22 mouse cellular contexts compared by ENCODE assay signal in genomic region chr9:44047071-44047470, GRCm38 (mm10). TPM values are rescaled to one million over a fixed set of nuclear protein-coding genes. Genes with fewer than 3 reads are reported as not detected.
DNase-seq lines count a peak whose midpoint lies in the region; ATAC-seq and TF ChIP-seq lines count a peak whose summit lies in the region.
"Had no signal": no experiment of that assay in that cellular context is flagged by ENCODE, and none has a peak within 500 bp of the region (broad histone marks: within the 10 kb centered on the region; RNA-seq: fewer than 3 reads in every experiment).

No protein-coding gene starts in this region.

- 0 out of 2 replicates have a peak, but pooled peaks have one; percentile 12 for TF ChIP-seq CTCF in thymus, adult 2 months (IDR thresholded peaks at IDR 0.05; ENCODE audit: borderline replicate concordance, control insufficient read depth, extremely low read depth, insufficient read depth, low read length, poor library complexity)

- no peaks in the 10 kb centered on the region for H3K27me3 ChIP-seq in thymus, adult 2 months (ENCODE audit: control insufficient read depth, insufficient read depth, low read length)

- no peak for TF ChIP-seq POLR2A in thymus, adult 2 months (IDR thresholded peaks at IDR 0.05; ENCODE audit: control insufficient read depth, extremely low read depth, insufficient read depth, low read length, poor library complexity)

- peak overlapping the region; percentile 99 for H3K4me3 ChIP-seq in thymus, adult 2 months (ENCODE audit: control insufficient read depth, insufficient read depth, low read length)
- H3K4me3 ChIP-seq: forebrain, embryonic 10.5 days; heart, embryonic 15.5 days; hindbrain, embryonic 15.5 days; liver, embryonic 12.5 days had no signal

- H3K36me3 ChIP-seq in thymus, adult 2 months (ENCODE audit: control insufficient read depth, insufficient read depth, low read length): peaks cover 49% of the 10 kb centered on the region
- H3K36me3 ChIP-seq: forebrain, embryonic 10.5 days; heart, embryonic 15.5 days; hindbrain, embryonic 15.5 days; liver, embryonic 12.5 days had no signal

- WGBS in thymus, adult 2 months: 3% methylated on average over 6 of the region's 6 CpGs

- peaks cover 41% of the 10 kb centered on the region for H3K4me1 ChIP-seq in thymus, adult 2 months (replicated peaks; ENCODE audit: control insufficient read depth, insufficient read depth, low read length)

- DNase-seq in A20 (ENCODE audit: low read depth, low spot score): peak; percentile 25
- DNase-seq in CD4-positive helper T cell, adult 2 months (ENCODE audit: low read depth, low spot score): peak; percentile 72
- DNase-seq in thymus, adult 2 months: peak; percentile 78
- no peak for DNase-seq in yolk sac, embryonic 10.5 days (ENCODE audit: low spot score)
- no peak for DNase-seq in right cerebral cortex, postnatal 10 days (ENCODE audit: low spot score in 2 of 2)
- DNase-seq in cerebellum, adult 8-10 months: no peak
- DNase-seq in heart, adult 11 months: no peak
- DNase-seq: gastrocnemius, postnatal 14 days; heart, postnatal 4 days; lung, adult 2 months; lung, postnatal 4 days; right cerebral cortex, adult 18-20 months had no signal

- peak overlapping the region; percentile 97 for H3K27ac ChIP-seq in thymus, adult 2 months (ENCODE audit: control insufficient read depth, insufficient read depth, low read length)
- H3K27ac ChIP-seq: forebrain, embryonic 10.5 days; heart, embryonic 15.5 days; hindbrain, embryonic 15.5 days; kidney, postnatal 0 days; liver, embryonic 12.5 days had no signal

- ATAC-seq in common myeloid progenitor, adult 5-6 weeks (replicated peaks; ENCODE audit: low read depth, poor library complexity, severe bottlenecking): peak; percentile 12; the same call in 1 of the 2 replicates
- ATAC-seq: liver, embryonic 12.5 days had no signal

RNA-seq across cellular contexts. Expression of gene Thy1, which starts 3.9 kb away (rescaled TPM):
- 0.78 and 4.3 TPM in 2 replicates for total RNA-seq in common myeloid progenitor, adult 5-6 weeks (2017)
- 3,068 and 3,478 TPM in 2 replicates for polyA plus RNA-seq in thymus, adult 2 months (2012; rRNA removed)
- total RNA-seq: CH12.LX had no signal
- polyA plus RNA-seq: forebrain, embryonic 10.5 days; neural tube, embryonic 11.5 days had no signal

RNA-seq across cellular contexts. Expression of gene Usp2, which starts 19.8 kb away (rescaled TPM):
- total RNA-seq in common myeloid progenitor, adult 5-6 weeks (2017): 3.8 and 5.0 TPM in 2 replicates
- polyA plus RNA-seq in thymus, adult 2 months (2012; rRNA removed): 4.5 and 6.8 TPM in 2 replicates

RNA-seq across cellular contexts. Expression of gene Mfrp, which starts 54.5 kb away (rescaled TPM):
- total RNA-seq in common myeloid progenitor, adult 5-6 weeks (2017): not detected in 2 replicates
- polyA plus RNA-seq in thymus, adult 2 months (2012; rRNA removed): 0.09 TPM in 1 of 2 replicates, not detected in the other
- total RNA-seq: adrenal gland, adult 18-20 months; CH12.LX; heart, adult 8-10 months; heart, postnatal 4 days had no signal
- polyA plus RNA-seq: heart, embryonic 15.5 days; liver, embryonic 12.5 days had no signal

RNA-seq across cellular contexts. Expression of gene C1qtnf5, which starts 60.0 kb away (rescaled TPM):
- not detected in 2 replicates for total RNA-seq in common myeloid progenitor, adult 5-6 weeks (2017)
- polyA plus RNA-seq in thymus, adult 2 months (2012; rRNA removed): 3.4 and 5.0 TPM in 2 replicates
- total RNA-seq: CH12.LX had no signal
- polyA plus RNA-seq: forebrain, embryonic 10.5 days had no signal

Comparison
In these comparisons a context has a peak if more than half of its experiments do, and no peak if none do; other contexts are left out.
1. DNase-seq: peak in A20 (single experiment), CD4-positive helper T cell, adult 2 months (single experiment) and thymus, adult 2 months (single experiment); none in yolk sac, embryonic 10.5 days (single experiment), right cerebral cortex, postnatal 10 days (0 of 2), cerebellum, adult 8-10 months (single experiment) and heart, adult 11 months (single experiment).